Comparison of ENCODE assay signal across 20 mouse cellular contexts in genomic region chr15:81178703-81179102, GRCm38 (mm10). TPM values are rescaled to one million over a fixed set of nuclear protein-coding genes. Genes with fewer than 3 reads are reported as not detected.
DNase-seq lines count a peak whose midpoint lies in the region; ATAC-seq and TF ChIP-seq lines count a peak whose summit lies in the region.
"Had no signal": no experiment of that assay in that cellular context is flagged by ENCODE, and none has a peak within 500 bp of the region (broad histone marks: within the 10 kb centered on the region; RNA-seq: fewer than 3 reads in every experiment).

No protein-coding gene starts in this region.

- H3K27ac ChIP-seq in heart, embryonic 10.5 days: peak overlapping the region; percentile 16; the same call in 1 of the 2 replicates
- H3K27ac ChIP-seq in heart, embryonic 14.5 days (replicated peaks in 1 of 2; ENCODE audit: control insufficient read depth in 1 of 2, insufficient read depth in 1 of 2, low read depth in 2 of 2, low read length in 2 of 2): no peak overlapping the region
- H3K27ac ChIP-seq in bone marrow macrophage, adult 2 months (ENCODE audit: insufficient read depth, low read depth, low read length): peak overlapping the region; percentile 84
- peak overlapping the region; percentile 89 for H3K27ac ChIP-seq in macrophage
- H3K27ac ChIP-seq: embryonic facial prominence, embryonic 10.5 days; forebrain, embryonic 13.5 days; hindbrain, embryonic 10.5 days; hindbrain, embryonic 15.5 days; kidney, embryonic 15.5 days had no signal

- WGBS in heart, embryonic 10.5 days: 43% methylated on average over 11 of the region's 11 CpGs
- 17% methylated on average over 11 of the region's 11 CpGs for WGBS in heart, embryonic 14.5 days
- WGBS in macrophage (ENCODE audit: missing documents): 87% methylated on average over 11 of the region's 11 CpGs

- H3K9me3 ChIP-seq in heart, embryonic 10.5 days: no peaks in the 10 kb centered on the region
- H3K9me3 ChIP-seq in heart, embryonic 14.5 days (ENCODE audit: control insufficient read depth, low read length): no peaks in the 10 kb centered on the region
- H3K9me3 ChIP-seq: embryonic facial prominence, embryonic 10.5 days; forebrain, embryonic 13.5 days; hindbrain, embryonic 10.5 days; hindbrain, embryonic 15.5 days; kidney, embryonic 15.5 days had no signal

- peak; percentile 83 for DNase-seq in heart, embryonic 10.5 days (ENCODE audit: low spot score)
- DNase-seq in heart, postnatal 10 days: no peak
- no peak for DNase-seq in heart, adult 9 months (ENCODE audit: low spot score in 2 of 2)
- DNase-seq: adrenal gland, postnatal 14 days; cerebellum, adult 2 months; cerebellum, postnatal 10 days; forebrain, postnatal 0 days; kidney, adult 2 months had no signal

- H3K4me3 ChIP-seq in heart, embryonic 10.5 days: no peak overlapping the region
- no peak overlapping the region for H3K4me3 ChIP-seq in heart, embryonic 14.5 days (ENCODE audit: control insufficient read depth in 1 of 2, insufficient read depth in 1 of 2, low read depth in 1 of 2, low read length in 2 of 2)
- H3K4me3 ChIP-seq in bone marrow macrophage, adult 2 months (ENCODE audit: insufficient read depth, low read length): no peak overlapping the region
- no peak overlapping the region for H3K4me3 ChIP-seq in macrophage (ENCODE audit: inconsistent target)
- H3K4me3 ChIP-seq: embryonic facial prominence, embryonic 10.5 days; forebrain, embryonic 13.5 days; hindbrain, embryonic 10.5 days; hindbrain, embryonic 15.5 days; kidney, embryonic 15.5 days had no signal

- no peak for TF ChIP-seq CTCF in bone marrow macrophage, adult 2 months (IDR thresholded peaks at IDR 0.05; ENCODE audit: low read depth, low read length)

- intact Hi-C loops in heart, postnatal 10 days (cut with DNase I): no loop called here

- ATAC-seq in heart, embryonic 14.5 days (ENCODE audit: insufficient number of reproducible peaks, insufficient read depth, low FRiP score, low read depth): peak; percentile 63
- ATAC-seq: activated CD4-positive, CD25-positive, alpha-beta regulatory T cell, adult 4 months; forebrain, embryonic 13.5 days; forebrain, postnatal 0 days; intestine, embryonic 16.5 days; Patski had no signal

- H3K9ac ChIP-seq in heart, embryonic 14.5 days (ENCODE audit: low read length): 0 out of 2 replicates have a peak overlapping the region, but pooled peaks have one; percentile 12
- H3K9ac ChIP-seq: forebrain, embryonic 13.5 days; forebrain, postnatal 0 days; hindbrain, embryonic 15.5 days; kidney, embryonic 15.5 days had no signal

- H3K4me2 ChIP-seq in heart, embryonic 14.5 days (ENCODE audit: low read length): peak overlapping the region; percentile 21; the same call in 1 of the 2 replicates
- H3K4me2 ChIP-seq: forebrain, embryonic 13.5 days; hindbrain, embryonic 15.5 days; kidney, embryonic 15.5 days had no signal

- H3K27me3 ChIP-seq in heart, embryonic 10.5 days (ENCODE audit: insufficient read depth, poor library complexity, severe bottlenecking): no peaks in the 10 kb centered on the region
- no peaks in the 10 kb centered on the region for H3K27me3 ChIP-seq in heart, embryonic 14.5 days (ENCODE audit: control insufficient read depth, insufficient read depth, low read length)
- H3K27me3 ChIP-seq: CH12.LX; forebrain, embryonic 13.5 days; hindbrain, embryonic 15.5 days; kidney, embryonic 15.5 days; Patski had no signal

- H3K36me3 ChIP-seq in heart, embryonic 10.5 days: peaks cover 7% of the 10 kb centered on the region; the same call in 1 of the 2 replicates
- H3K36me3 ChIP-seq in heart, embryonic 14.5 days (ENCODE audit: control insufficient read depth, insufficient read depth, low read length): no peaks in the 10 kb centered on the region
- no peaks in the 10 kb centered on the region for H3K36me3 ChIP-seq in macrophage (ENCODE audit: inconsistent target)
- H3K36me3 ChIP-seq: hindbrain, embryonic 15.5 days had no signal

- TF ChIP-seq POLR2A in bone marrow macrophage, adult 2 months (IDR thresholded peaks at IDR 0.05; ENCODE audit: borderline replicate concordance, low read depth, low read length): no peak

- H3K79me2 ChIP-seq in macrophage (ENCODE audit: inconsistent target): peaks cover 99% of the 10 kb centered on the region

- H3K4me1 ChIP-seq in heart, embryonic 10.5 days: peaks cover 51% of the 10 kb centered on the region
- peaks cover 29 to 54% of the 10 kb centered on the region in 2 experiments for H3K4me1 ChIP-seq in heart, embryonic 14.5 days (ENCODE audit: control insufficient read depth in 2 of 2, insufficient read depth in 2 of 2, low read length in 2 of 2)
- H3K4me1 ChIP-seq in bone marrow macrophage, adult 2 months (ENCODE audit: control insufficient read depth, insufficient read depth, low read length): peaks cover 76% of the 10 kb centered on the region

RNA-seq across cellular contexts. Expression of gene Mrtfa, which starts 11.9 kb away (rescaled TPM):
- polyA plus RNA-seq in heart, embryonic 10.5 days (2016; fragmentation: Nextera tagmentation; extraction: Ambion mirVana): 18.3 and 26.9 TPM in 2 replicates
- 10 to 100 TPM; 16.1 to 17.2 TPM for total RNA-seq in heart, postnatal 10 days (2021)
- polyA plus RNA-seq in heart, embryonic 14.5 days (2014; fragmentation: Nextera tagmentation; extraction: Ambion mirVana): 14.4 and 14.7 TPM in 2 replicates
- 62.6 and 66.0 TPM in 2 replicates for polyA plus RNA-seq in bone marrow macrophage, adult 2 months (2012; ENCODE audit: insufficient read depth, insufficient read length, missing spikeins)
- total RNA-seq in macrophage (2018; cell fraction: chromatin; rRNA removed): 100 to 1,000 TPM; 109 to 706 (median 261) TPM
- total RNA-seq in macrophage (2018; cell fraction: cytosol; rRNA removed): 10 to 100 TPM; 42.3 to 93.8 (median 61.3) TPM
- 100 to 1,000 TPM in 23 of 26 experiments, 10 to 100 TPM in 3; 69.7 to 321 (median 147) TPM for total RNA-seq in macrophage (2018; cell fraction: nucleus; rRNA removed)
- polyA plus RNA-seq in macrophage (2018): 27.7 to 61.9 TPM (median 51.4 TPM) in 3 replicates

RNA-seq across cellular contexts. Expression of gene Mchr1, which starts 56.6 kb away (rescaled TPM):
- polyA plus RNA-seq in heart, embryonic 10.5 days (2016; fragmentation: Nextera tagmentation; extraction: Ambion mirVana): 0.10 and 0.48 TPM in 2 replicates
- total RNA-seq in heart, postnatal 10 days (2021): not detected
- polyA plus RNA-seq in heart, embryonic 14.5 days (2014; fragmentation: Nextera tagmentation; extraction: Ambion mirVana): not detected in 2 replicates
- not detected in 2 replicates for polyA plus RNA-seq in bone marrow macrophage, adult 2 months (2012; ENCODE audit: insufficient read depth, insufficient read length, missing spikeins)
- not detected for total RNA-seq in macrophage (2018; cell fraction: chromatin; rRNA removed)
- not detected for total RNA-seq in macrophage (2018; cell fraction: cytosol; rRNA removed)
- not detected for total RNA-seq in macrophage (2018; cell fraction: nucleus; rRNA removed)
- polyA plus RNA-seq in macrophage (2018): not detected in 3 replicates
- total RNA-seq: CH12.LX had no signal

Comparison
In these comparisons a context has a peak if more than half of its experiments do, and no peak if none do; other contexts are left out.
1. H3K27ac ChIP-seq: peak in heart, embryonic 10.5 days (single experiment), bone marrow macrophage, adult 2 months (single experiment) and macrophage (single experiment); none in heart, embryonic 14.5 days (0 of 2).